Mouse (Mus musculus): ENCODE data around the gene Gm20388. TPM values are rescaled to one million over a fixed set of nuclear protein-coding genes. Genes with fewer than 3 reads are reported as not detected.

Gene Gm20388
- polyA plus RNA-seq, 1 experiment from 2014 or later, result not detected

GRCm38 (mm10) chr8:120124836-120125389 lies 214.3 kb downstream of the Gm20388 start:
- peaks cover 25% of the 10 kb centered on the region for H3K27me3 ChIP-seq
- H3K4me1 ChIP-seq (replicated peaks), result 0 out of 2 replicates have a peak, but pooled peaks cover 5% of the 10 kb centered on the region
- DNase-seq (no peak), ATAC-seq (ENCODE audit: low read depth) (no peak)
- H3K9me3 ChIP-seq (replicated peaks), result no peaks in the 10 kb centered on the region
- H3K36me3 ChIP-seq, result no peaks in the 10 kb centered on the region
- H3K9ac ChIP-seq, result no peak overlapping the region
- 71% methylated on average over 7 of the region's 7 CpGs for WGBS (ENCODE audit: insufficient replicate concordance)
- H3K4me2 ChIP-seq, result no peak overlapping the region
- no peak overlapping the region for H3K4me3 ChIP-seq (replicated peaks)
- no peak overlapping the region for H3K27ac ChIP-seq

GRCm38 (mm10) chr8:120126357-120127161 lies 215.9 kb downstream of the Gm20388 start:
- 0 out of 2 replicates have a peak, but pooled peaks cover 5% of the 10 kb centered on the region for H3K4me1 ChIP-seq (replicated peaks)
- peak overlapping the region; percentile 37 for H3K27ac ChIP-seq

GRCm38 (mm10) chr8:120129547-120129946 lies 218.9 kb downstream of the Gm20388 start:
- 56% methylated on average over 4 of the region's 4 CpGs for WGBS (ENCODE audit: insufficient replicate concordance)

More at GRCm38 (mm10) chr8:120126357-120127161, 215.9 kb downstream of the Gm20388 start:
- H3K36me3 ChIP-seq, result no peaks in the 10 kb centered on the region
- peaks cover 25% of the 10 kb centered on the region for H3K27me3 ChIP-seq
- DNase-seq (no peak), ATAC-seq (ENCODE audit: low read depth) (peak; percentile 47; the same call in 1 of the 2 replicates)
- no peak overlapping the region for H3K9ac ChIP-seq
- no peak overlapping the region for H3K4me3 ChIP-seq (replicated peaks)
- no peak overlapping the region for H3K4me2 ChIP-seq
- 15% methylated on average over 14 of the region's 14 CpGs for WGBS (ENCODE audit: insufficient replicate concordance)
- H3K9me3 ChIP-seq (replicated peaks), result no peaks in the 10 kb centered on the region

GRCm38 (mm10) chr8:120131158-120131557 lies 220.5 kb downstream of the Gm20388 start:
- Histone ChIP-seq H3K27me3 (peaks cover 16% of the 10 kb centered on the region), H3K4me3 (replicated peaks) (no peak overlapping the region), H3K9ac (no peak overlapping the region), H3K4me2 (no peak overlapping the region), H3K27ac (no peak overlapping the region), H3K9me3 (replicated peaks) (no peaks in the 10 kb centered on the region), H3K4me1 (replicated peaks) (0 out of 2 replicates have a peak, but pooled peaks cover 5% of the 10 kb centered on the region), H3K36me3 (no peaks in the 10 kb centered on the region)
- no peak for DNase-seq
- 27% methylated on average over 8 of the region's 8 CpGs for WGBS (ENCODE audit: insufficient replicate concordance)
- no peak for ATAC-seq (ENCODE audit: low read depth)

More at GRCm38 (mm10) chr8:120129547-120129946, 218.9 kb downstream of the Gm20388 start:
- Histone ChIP-seq H3K36me3 (no peaks in the 10 kb centered on the region), H3K4me1 (replicated peaks) (0 out of 2 replicates have a peak, but pooled peaks cover 5% of the 10 kb centered on the region), H3K27ac (no peak overlapping the region), H3K9ac (no peak overlapping the region), H3K4me2 (no peak overlapping the region), H3K9me3 (replicated peaks) (no peaks in the 10 kb centered on the region), H3K4me3 (replicated peaks) (no peak overlapping the region), H3K27me3 (peaks cover 16% of the 10 kb centered on the region)
- ATAC-seq (ENCODE audit: low read depth), result no peak
- no peak for DNase-seq

- Histone ChIP-seq H3K27ac (no peak overlapping the region), H3K27me3 (peaks cover 2% of the 10 kb centered on the region; the same call in 1 of the 2 replicates), H3K4me2 (no peak overlapping the region), H3K4me1 (replicated peaks) (no peaks in the 10 kb centered on the region), H3K9me3 (replicated peaks) (no peaks in the 10 kb centered on the region), H3K9ac (no peak overlapping the region), H3K4me3 (replicated peaks) (no peak overlapping the region), H3K36me3 (no peaks in the 10 kb centered on the region)
- WGBS (ENCODE audit: insufficient replicate concordance), result 64% methylated on average over 7 of the region's 7 CpGs
- DNase-seq (no peak), ATAC-seq (ENCODE audit: low read depth) (no peak)
These were observed 222.5 kb downstream of the Gm20388 start for GRCm38 (mm10) chr8:120133169-120133568.

GRCm38 (mm10) chr8:120135687-120136086 lies 225.0 kb downstream of the Gm20388 start:
- H3K4me3 ChIP-seq (replicated peaks), result no peak overlapping the region
- no peak overlapping the region for H3K4me2 ChIP-seq
- peaks cover 5% of the 10 kb centered on the region; the same call in 1 of the 2 replicates for H3K27me3 ChIP-seq
- no peak for ATAC-seq (ENCODE audit: low read depth)
- H3K9ac ChIP-seq, result no peak overlapping the region
- no peaks in the 10 kb centered on the region for H3K36me3 ChIP-seq
- no peak for DNase-seq
- H3K27ac ChIP-seq, result no peak overlapping the region
- H3K9me3 ChIP-seq (replicated peaks), result no peaks in the 10 kb centered on the region
- H3K4me1 ChIP-seq (replicated peaks), result no peaks in the 10 kb centered on the region
- 70% methylated on average over 7 of the region's 7 CpGs for WGBS (ENCODE audit: insufficient replicate concordance)

GRCm38 (mm10) chr8:120136618-120137017 lies 226.0 kb downstream of the Gm20388 start:
- H3K9ac ChIP-seq, result no peak overlapping the region
- 73% methylated on average over 7 of the region's 7 CpGs for WGBS (ENCODE audit: insufficient replicate concordance)
- ATAC-seq (ENCODE audit: low read depth), result no peak
- H3K9me3 ChIP-seq (replicated peaks), result no peaks in the 10 kb centered on the region
- no peak for DNase-seq
- H3K36me3 ChIP-seq, result no peaks in the 10 kb centered on the region
- H3K27me3 ChIP-seq, result peaks cover 5% of the 10 kb centered on the region; the same call in 1 of the 2 replicates
- H3K27ac ChIP-seq, result no peak overlapping the region
- H3K4me3 ChIP-seq (replicated peaks), result no peak overlapping the region
- H3K4me2 ChIP-seq, result no peak overlapping the region
- no peaks in the 10 kb centered on the region for H3K4me1 ChIP-seq (replicated peaks)

GRCm38 (mm10) chr8:120138958-120139357 lies 228.3 kb downstream of the Gm20388 start:
- H3K4me2 ChIP-seq, result no peak overlapping the region
- no peak overlapping the region for H3K4me3 ChIP-seq (replicated peaks)
- no peak for ATAC-seq (ENCODE audit: low read depth)
- H3K27me3 ChIP-seq, result peaks cover 5% of the 10 kb centered on the region; the same call in 1 of the 2 replicates
- H3K9ac ChIP-seq, result no peak overlapping the region
- DNase-seq, result no peak
- 58% methylated on average over 2 of the region's 2 CpGs for WGBS (ENCODE audit: insufficient replicate concordance)
- no peak overlapping the region for H3K27ac ChIP-seq
- H3K9me3 ChIP-seq (replicated peaks), result no peaks in the 10 kb centered on the region
- no peaks in the 10 kb centered on the region for H3K4me1 ChIP-seq (replicated peaks)
- H3K36me3 ChIP-seq, result no peaks in the 10 kb centered on the region

- H3K36me3 ChIP-seq, result no peaks in the 10 kb centered on the region
- H3K4me3 ChIP-seq (replicated peaks), result no peak overlapping the region
- H3K9ac ChIP-seq, result no peak overlapping the region
- 47% methylated on average over 3 of the region's 3 CpGs for WGBS (ENCODE audit: insufficient replicate concordance)
- H3K4me2 ChIP-seq, result no peak overlapping the region
- H3K9me3 ChIP-seq (replicated peaks), result no peaks in the 10 kb centered on the region
- H3K27me3 ChIP-seq, result peaks cover 5% of the 10 kb centered on the region; the same call in 1 of the 2 replicates
- ATAC-seq (ENCODE audit: low read depth), result no peak
- no peaks in the 10 kb centered on the region for H3K4me1 ChIP-seq (replicated peaks)
- no peak overlapping the region for H3K27ac ChIP-seq
- no peak for DNase-seq
These were observed 230.1 kb downstream of the Gm20388 start for GRCm38 (mm10) chr8:120140769-120141168.

- no peak overlapping the region for H3K9ac ChIP-seq
- H3K4me1 ChIP-seq (replicated peaks), result no peaks in the 10 kb centered on the region
- no peak overlapping the region for H3K4me3 ChIP-seq (replicated peaks)
- no peak overlapping the region for H3K4me2 ChIP-seq
- WGBS (ENCODE audit: insufficient replicate concordance), result 67% methylated on average over 15 of the region's 15 CpGs
- no peaks in the 10 kb centered on the region; the same call in 1 of the 2 replicates for H3K27me3 ChIP-seq
- DNase-seq, result no peak
- H3K9me3 ChIP-seq (replicated peaks), result no peaks in the 10 kb centered on the region
- ATAC-seq (ENCODE audit: low read depth), result no peak
- no peak overlapping the region for H3K27ac ChIP-seq
- H3K36me3 ChIP-seq, result no peaks in the 10 kb centered on the region
These were observed 233.4 kb downstream of the Gm20388 start for GRCm38 (mm10) chr8:120143911-120144651.

GRCm38 (mm10) chr8:120144652-120145301 lies 234.1 kb downstream of the Gm20388 start:
- ATAC-seq (ENCODE audit: low read depth), result no peak
- no peak overlapping the region for H3K4me3 ChIP-seq (replicated peaks)
- H3K9me3 ChIP-seq (replicated peaks), result no peaks in the 10 kb centered on the region
- WGBS (ENCODE audit: insufficient replicate concordance), result 30% methylated on average over 12 of the region's 12 CpGs
- no peak overlapping the region for H3K27ac ChIP-seq
- H3K4me1 ChIP-seq (replicated peaks), result no peaks in the 10 kb centered on the region
- no peak for DNase-seq
- H3K9ac ChIP-seq, result no peak overlapping the region
- H3K36me3 ChIP-seq, result no peaks in the 10 kb centered on the region
- no peak overlapping the region for H3K4me2 ChIP-seq
- H3K27me3 ChIP-seq, result no peaks in the 10 kb centered on the region

All from liver, embryonic 13.5 days (tissue).